Mouse (Mus musculus): ENCODE measurements around the gene Pcsk1n. TPM values are rescaled to one million over a fixed set of nuclear protein-coding genes. Genes with fewer than 3 reads are reported as not detected.

Gene Pcsk1n
- total RNA-seq (2012; rRNA removed), result 10.5 and 25.2 TPM in 2 replicates

- in situ Hi-C loops (cut with MboI; ENCODE audit: low sequenced_read_pairs in 2 of 2, unreplicated experiment in 2 of 2), result loop anchor here (5.0 to 10.0 kb wide), 2 partner anchors 93 to 95 kb away; partner anchors contain the start of gene Glod5 (in 1 of the 2)
- no peak for DNase-seq (ENCODE audit: low read depth, low spot score)
- Histone ChIP-seq H3K9me3 (ENCODE audit: control insufficient read depth, insufficient read depth, low read depth, low read length) (no peaks in the 10 kb centered on the region), H3K4me3 (ENCODE audit: insufficient read depth in 1 of 2, low read depth in 1 of 2, low read length in 2 of 2, poor library complexity in 1 of 2, severe bottlenecking in 1 of 2) (peak within 1 kb of the TSS in 1 of 2 experiments; percentile 65; a peak in 2 of 4 replicates), H3K36me3 (ENCODE audit: control insufficient read depth, insufficient read depth, low read length, poor library complexity, severe bottlenecking) (peaks cover 8% of the 10 kb centered on the region), H3K4me1 (ENCODE audit: control insufficient read depth in 2 of 2, insufficient read depth in 2 of 2, low read length in 2 of 2, poor library complexity in 1 of 2) (peaks cover 7 to 8% of the 10 kb centered on the region in 2 experiments; a peak in 3 of 4 replicates), H3K27ac (ENCODE audit: insufficient read depth, low read depth, low read length, poor library complexity, severe bottlenecking) (no peak within 1 kb of the TSS; the same call in 1 of the 2 replicates), H3K9ac (ENCODE audit: insufficient read depth, low read depth, low read length, poor library complexity, severe bottlenecking) (peak within 1 kb of the TSS; percentile 52)
- TF ChIP-seq CHD2 (IDR thresholded peaks at IDR 0.05; ENCODE audit: low read depth, low read length) (no peak), MAFK (IDR thresholded peaks at IDR 0.05; ENCODE audit: insufficient read depth, low read depth, low read length) (no peak), ZC3H11A (IDR thresholded peaks at IDR 0.05; ENCODE audit: borderline replicate concordance, low read depth, low read length) (no peak), ZNF384 (IDR thresholded peaks at IDR 0.05; ENCODE audit: low read depth, low read length) (no peak), HCFC1 (IDR thresholded peaks at IDR 0.05; ENCODE audit: borderline replicate concordance, insufficient read depth, low read length) (no peak)
Observed at GRCm38 (mm10) chrX:7919601-7920383, at the start of gene Pcsk1n. Pcsk1n (plus strand) TSS chrX:7919822.

GRCm38 (mm10) chrX:7869826-7870225 is 49.8 kb upstream of the Pcsk1n start:
- in situ Hi-C loops (cut with MboI; ENCODE audit: low sequenced_read_pairs in 2 of 2, unreplicated experiment in 2 of 2), result no loop called here
- no peak overlapping the region for H3K4me3 ChIP-seq (ENCODE audit: insufficient read depth in 1 of 2, low read depth in 1 of 2, low read length in 2 of 2, poor library complexity in 1 of 2, severe bottlenecking in 1 of 2)
- DNase-seq (ENCODE audit: low read depth, low spot score), result no peak

GRCm38 (mm10) chrX:7878007-7878419 is 41.6 kb upstream of the Pcsk1n start, which contains the start of gene Pim2:
Pim2 (plus strand) TSS chrX:7878262.
- TF ChIP-seq ZNF384 (IDR thresholded peaks at IDR 0.05; ENCODE audit: low read depth, low read length) (no peak), ZC3H11A (IDR thresholded peaks at IDR 0.05; ENCODE audit: borderline replicate concordance, low read depth, low read length) (no peak), MAFK (IDR thresholded peaks at IDR 0.05; ENCODE audit: insufficient read depth, low read depth, low read length) (no peak), CHD2 (IDR thresholded peaks at IDR 0.05; ENCODE audit: low read depth, low read length) (no peak), HCFC1 (IDR thresholded peaks at IDR 0.05; ENCODE audit: borderline replicate concordance, insufficient read depth, low read length) (no peak)
- H3K4me1 ChIP-seq (ENCODE audit: control insufficient read depth in 2 of 2, insufficient read depth in 2 of 2, low read length in 2 of 2, poor library complexity in 1 of 2), result peaks cover 0 to 5% of the 10 kb centered on the region in 2 experiments; a peak in 2 of 4 replicates
- peak within 1 kb of the TSS; percentile 18; the same call in 1 of the 2 replicates for H3K27ac ChIP-seq (ENCODE audit: insufficient read depth, low read depth, low read length, poor library complexity, severe bottlenecking)
- H3K9ac ChIP-seq (ENCODE audit: insufficient read depth, low read depth, low read length, poor library complexity, severe bottlenecking), result peak within 1 kb of the TSS; percentile 83
- peak within 1 kb of the TSS; percentile 84 to 88 for H3K4me3 ChIP-seq (ENCODE audit: insufficient read depth in 1 of 2, low read depth in 1 of 2, low read length in 2 of 2, poor library complexity in 1 of 2, severe bottlenecking in 1 of 2)
- H3K36me3 ChIP-seq (ENCODE audit: control insufficient read depth, insufficient read depth, low read length, poor library complexity, severe bottlenecking), result peaks cover 19% of the 10 kb centered on the region
- in situ Hi-C loops (cut with MboI; ENCODE audit: low sequenced_read_pairs in 2 of 2, unreplicated experiment in 2 of 2), result no loop called here
- no peak for DNase-seq (ENCODE audit: low read depth, low spot score)
- no peaks in the 10 kb centered on the region for H3K9me3 ChIP-seq (ENCODE audit: control insufficient read depth, insufficient read depth, low read depth, low read length)

More at GRCm38 (mm10) chrX:7869826-7870225, 49.8 kb upstream of the Pcsk1n start:
- Histone ChIP-seq H3K9me3 (ENCODE audit: control insufficient read depth, insufficient read depth, low read depth, low read length) (no peaks in the 10 kb centered on the region), H3K4me1 (ENCODE audit: control insufficient read depth in 2 of 2, insufficient read depth in 2 of 2, low read length in 2 of 2, poor library complexity in 1 of 2) (peaks cover 0 to 8% of the 10 kb centered on the region in 2 experiments; a peak in 3 of 4 replicates), H3K9ac (ENCODE audit: insufficient read depth, low read depth, low read length, poor library complexity, severe bottlenecking) (no peak overlapping the region), H3K36me3 (ENCODE audit: control insufficient read depth, insufficient read depth, low read length, poor library complexity, severe bottlenecking) (peaks cover 24% of the 10 kb centered on the region), H3K27ac (ENCODE audit: insufficient read depth, low read depth, low read length, poor library complexity, severe bottlenecking) (no peak overlapping the region)
- no peak for TF ChIP-seq MAFK (IDR thresholded peaks at IDR 0.05; ENCODE audit: insufficient read depth, low read depth, low read length)
- TF ChIP-seq HCFC1 (IDR thresholded peaks at IDR 0.05; ENCODE audit: borderline replicate concordance, insufficient read depth, low read length), result no peak
- TF ChIP-seq CHD2 (IDR thresholded peaks at IDR 0.05; ENCODE audit: low read depth, low read length), result no peak
- no peak for TF ChIP-seq ZC3H11A (IDR thresholded peaks at IDR 0.05; ENCODE audit: borderline replicate concordance, low read depth, low read length)
- TF ChIP-seq ZNF384 (IDR thresholded peaks at IDR 0.05; ENCODE audit: low read depth, low read length), result no peak

GRCm38 (mm10) chrX:7878495-7878894 is 41.1 kb upstream of the Pcsk1n start:
- H3K36me3 ChIP-seq (ENCODE audit: control insufficient read depth, insufficient read depth, low read length, poor library complexity, severe bottlenecking), result peaks cover 17% of the 10 kb centered on the region
- in situ Hi-C loops (cut with MboI; ENCODE audit: low sequenced_read_pairs in 2 of 2, unreplicated experiment in 2 of 2), result no loop called here
- no peaks in the 10 kb centered on the region for H3K9me3 ChIP-seq (ENCODE audit: control insufficient read depth, insufficient read depth, low read depth, low read length)
- H3K4me3 ChIP-seq (ENCODE audit: insufficient read depth in 1 of 2, low read depth in 1 of 2, low read length in 2 of 2, poor library complexity in 1 of 2, severe bottlenecking in 1 of 2), result peak overlapping the region; percentile 84 to 88
- no peak for DNase-seq (ENCODE audit: low read depth, low spot score)
- H3K4me1 ChIP-seq (ENCODE audit: control insufficient read depth in 2 of 2, insufficient read depth in 2 of 2, low read length in 2 of 2, poor library complexity in 1 of 2), result peaks cover 0 to 5% of the 10 kb centered on the region in 2 experiments; a peak in 2 of 4 replicates
- peak overlapping the region; percentile 83 for H3K9ac ChIP-seq (ENCODE audit: insufficient read depth, low read depth, low read length, poor library complexity, severe bottlenecking)
- H3K27ac ChIP-seq (ENCODE audit: insufficient read depth, low read depth, low read length, poor library complexity, severe bottlenecking), result peak overlapping the region; percentile 18; the same call in 1 of the 2 replicates
- TF ChIP-seq CHD2 (IDR thresholded peaks at IDR 0.05; ENCODE audit: low read depth, low read length), result no peak
- no peak for TF ChIP-seq ZC3H11A (IDR thresholded peaks at IDR 0.05; ENCODE audit: borderline replicate concordance, low read depth, low read length)
- no peak for TF ChIP-seq ZNF384 (IDR thresholded peaks at IDR 0.05; ENCODE audit: low read depth, low read length)
- no peak for TF ChIP-seq MAFK (IDR thresholded peaks at IDR 0.05; ENCODE audit: insufficient read depth, low read depth, low read length)
- TF ChIP-seq HCFC1 (IDR thresholded peaks at IDR 0.05; ENCODE audit: borderline replicate concordance, insufficient read depth, low read length), result no peak
